23 mouse cellular contexts compared by ENCODE assay signal in genomic region chr11:25055698-25056097, GRCm38 (mm10).
"Had no signal": no experiment of that assay in that cellular context is flagged by ENCODE, and none has a peak within 500 bp of the region (broad histone marks: within the 10 kb centered on the region; RNA-seq: fewer than 3 reads in every experiment).

No protein-coding gene starts in this region.

- H3K27ac ChIP-seq: layer of hippocampus, adult 2 months; left cerebral cortex, adult 2 months; liver, embryonic 14.5 days; macrophage; midbrain, embryonic 12.5 days; midbrain, embryonic 15.5 days; neural tube, embryonic 12.5 days; neural tube, embryonic 15.5 days; stomach, postnatal 0 days had no signal

- H3K9me3 ChIP-seq: midbrain, embryonic 15.5 days; neural tube, embryonic 12.5 days; neural tube, embryonic 15.5 days had no signal

- H3K4me3 ChIP-seq: layer of hippocampus, adult 2 months; left cerebral cortex, adult 2 months; midbrain, embryonic 12.5 days; midbrain, embryonic 15.5 days; neural tube, embryonic 12.5 days; neural tube, embryonic 15.5 days had no signal

- H3K36me3 ChIP-seq: midbrain, embryonic 12.5 days; midbrain, embryonic 15.5 days; neural tube, embryonic 12.5 days; neural tube, embryonic 15.5 days had no signal

- H3K9ac ChIP-seq: liver, embryonic 14.5 days; liver, postnatal 0 days; lung, embryonic 14.5 days; midbrain, embryonic 12.5 days; midbrain, embryonic 15.5 days; neural tube, embryonic 12.5 days; neural tube, embryonic 15.5 days had no signal

- H3K27me3 ChIP-seq: midbrain, embryonic 12.5 days; midbrain, embryonic 15.5 days; neural tube, embryonic 12.5 days; neural tube, embryonic 15.5 days had no signal

- ATAC-seq: liver, postnatal 0 days; lung, postnatal 0 days; midbrain, embryonic 15.5 days had no signal

- DNase-seq: kidney, adult 18-20 months; kidney, adult 9 months; kidney, postnatal 25 days; layer of hippocampus, adult 9-11 months; layer of hippocampus, postnatal 36 days; liver, postnatal 0 days; lung, embryonic 14.5 days; right cerebral cortex, adult 18-20 months; right cerebral cortex, postnatal 14 days; right cerebral cortex, postnatal 4 days; thymus, adult 2 months; thymus, postnatal 14 days; thymus, postnatal 4 days had no signal

- H3K4me2 ChIP-seq: lung, embryonic 14.5 days; midbrain, embryonic 12.5 days; midbrain, embryonic 15.5 days; neural tube, embryonic 12.5 days; neural tube, embryonic 15.5 days had no signal
